In genomic region chr3:101318115-101318514, GRCm38 (mm10) we compare ENCODE assay signal across 10 mouse cellular contexts. TPM values are rescaled to one million over a fixed set of nuclear protein-coding genes. Genes with fewer than 3 reads are reported as not detected.
A peak's percentile ranks its signal among the peaks of the same experiment; 100 is the strongest.
DNase-seq lines count a peak whose midpoint lies in the region; ATAC-seq lines count a peak whose summit lies in the region.
"Had no signal": no experiment of that assay in that cellular context is flagged by ENCODE, and none has a peak within 500 bp of the region (broad histone marks: within the 10 kb centered on the region; RNA-seq: fewer than 3 reads in every experiment).

No protein-coding gene starts in this region.

- no peaks in the 10 kb centered on the region for H3K9me3 ChIP-seq in embryonic facial prominence, embryonic 10.5 days
- no peaks in the 10 kb centered on the region for H3K9me3 ChIP-seq in forebrain, embryonic 15.5 days
- H3K9me3 ChIP-seq: embryonic facial prominence, embryonic 15.5 days; limb, embryonic 15.5 days had no signal

- peak; percentile 68 for DNase-seq in heart, postnatal 4 days
- DNase-seq in heart, adult 8-10 months (ENCODE audit: low spot score): no peak
- peak; percentile 47 for DNase-seq in urinary bladder, postnatal 25 days (ENCODE audit: low spot score)
- no peak for DNase-seq in urinary bladder, adult 2 months (ENCODE audit: low spot score)
- peak; percentile 74 for DNase-seq in embryonic facial prominence, embryonic 10.5 days (ENCODE audit: low spot score)
- DNase-seq in left cerebral cortex, adult 9 months (ENCODE audit: low spot score in 2 of 2): no peak

- 70% methylated on average over 6 of the region's 6 CpGs for whole genome bisulfite sequencing in embryonic facial prominence, embryonic 10.5 days
- 75% methylated on average over 6 of the region's 6 CpGs for WGBS in forebrain, embryonic 15.5 days

- H3K4me1 ChIP-seq in embryonic facial prominence, embryonic 10.5 days: peaks cover 35% of the 10 kb centered on the region
- no peaks in the 10 kb centered on the region for H3K4me1 ChIP-seq in forebrain, embryonic 15.5 days

- H3K27ac ChIP-seq in embryonic facial prominence, embryonic 10.5 days (replicated peaks): no peak overlapping the region
- H3K27ac ChIP-seq in forebrain, embryonic 15.5 days (replicated peaks): no peak overlapping the region
- H3K27ac ChIP-seq: embryonic facial prominence, embryonic 15.5 days; limb, embryonic 15.5 days had no signal

- H3K36me3 ChIP-seq in embryonic facial prominence, embryonic 10.5 days (replicated peaks): no peaks in the 10 kb centered on the region
- no peaks in the 10 kb centered on the region for H3K36me3 ChIP-seq in forebrain, embryonic 15.5 days
- H3K36me3 ChIP-seq: embryonic facial prominence, embryonic 15.5 days; limb, embryonic 15.5 days had no signal

- no peaks in the 10 kb centered on the region for H3K27me3 ChIP-seq in embryonic facial prominence, embryonic 10.5 days (replicated peaks; ENCODE audit: low read depth, poor library complexity, severe bottlenecking)
- no peaks in the 10 kb centered on the region for H3K27me3 ChIP-seq in forebrain, embryonic 15.5 days
- H3K27me3 ChIP-seq: embryonic facial prominence, embryonic 15.5 days; limb, embryonic 15.5 days had no signal

- H3K4me3 ChIP-seq in embryonic facial prominence, embryonic 10.5 days: no peak overlapping the region
- no peak overlapping the region for H3K4me3 ChIP-seq in forebrain, embryonic 15.5 days
- H3K4me3 ChIP-seq: embryonic facial prominence, embryonic 15.5 days; limb, embryonic 15.5 days had no signal

- H3K9ac ChIP-seq in forebrain, embryonic 15.5 days (replicated peaks): no peak overlapping the region
- H3K9ac ChIP-seq: embryonic facial prominence, embryonic 15.5 days; limb, embryonic 15.5 days had no signal

- no peak overlapping the region for H3K4me2 ChIP-seq in forebrain, embryonic 15.5 days (replicated peaks)
- H3K4me2 ChIP-seq: embryonic facial prominence, embryonic 15.5 days; limb, embryonic 15.5 days had no signal

- peak; percentile 50 for ATAC-seq in megakaryocyte-erythroid progenitor cell, adult 5-6 weeks (replicated peaks; ENCODE audit: low FRiP score, low TSS enrichment, poor library complexity, severe bottlenecking)
- no peak for ATAC-seq in forebrain, embryonic 15.5 days (replicated peaks)

RNA-seq across cellular contexts. Expression of gene Cd2, which starts 30.4 kb away (rescaled TPM):
- total RNA-seq in heart, postnatal 4 days (2021): under 1 TPM; 0.24 to 0.38 TPM
- total RNA-seq in heart, adult 8-10 months (2022): 1 to 10 TPM in 1 of 4 experiments, under 1 TPM in 2, not detected in 1; 0.54 to 1.2 (median 1.00) TPM
- 2.1 and 2.4 TPM in 2 replicates for polyA plus RNA-seq in urinary bladder, adult 2 months (2012; rRNA removed)
- polyA plus RNA-seq in embryonic facial prominence, embryonic 10.5 days (2016; fragmentation: Nextera tagmentation; extraction: Ambion mirVana): not detected in 2 replicates
- 0.35 and 6.1 TPM in 2 replicates for total RNA-seq in megakaryocyte-erythroid progenitor cell, adult 5-6 weeks (2014; fragmentation: Nextera tagmentation)
- total RNA-seq in megakaryocyte-erythroid progenitor cell, adult 5-6 weeks (2017): 0.19 and 14.4 TPM in 2 replicates
- 0.15 and 0.32 TPM in 2 replicates for polyA plus RNA-seq in forebrain, embryonic 15.5 days (2015; fragmentation: Nextera tagmentation; extraction: Ambion mirVana)
- polyA plus RNA-seq: limb, embryonic 15.5 days had no signal

RNA-seq across cellular contexts. Expression of gene Igsf3, which starts 58.8 kb away (rescaled TPM):
- 10 to 100 TPM; 26.9 to 29.8 TPM for total RNA-seq in heart, postnatal 4 days (2021)
- 10 to 100 TPM; 10.1 to 12.3 (median 12.0) TPM for total RNA-seq in heart, adult 8-10 months (2022)
- 5.5 and 9.1 TPM in 2 replicates for polyA plus RNA-seq in urinary bladder, adult 2 months (2012; rRNA removed)
- polyA plus RNA-seq in embryonic facial prominence, embryonic 10.5 days (2016; fragmentation: Nextera tagmentation; extraction: Ambion mirVana): 52.1 and 59.2 TPM in 2 replicates
- 14.2 and 22.4 TPM in 2 replicates for total RNA-seq in megakaryocyte-erythroid progenitor cell, adult 5-6 weeks (2014; fragmentation: Nextera tagmentation)
- total RNA-seq in megakaryocyte-erythroid progenitor cell, adult 5-6 weeks (2017): 8.4 and 12.3 TPM in 2 replicates
- 87.3 and 95.0 TPM in 2 replicates for polyA plus RNA-seq in forebrain, embryonic 15.5 days (2015; fragmentation: Nextera tagmentation; extraction: Ambion mirVana)

Comparison
In these comparisons a context has a peak if more than half of its experiments do, and no peak if none do; other contexts are left out.
1. DNase-seq: peak in heart, postnatal 4 days (single experiment), urinary bladder, postnatal 25 days (single experiment) and embryonic facial prominence, embryonic 10.5 days (single experiment); none in heart, adult 8-10 months (single experiment), urinary bladder, adult 2 months (single experiment) and left cerebral cortex, adult 9 months (0 of 2).